Mouse (Mus musculus) heart, embryonic 16.5 days (tissue): Measurements from ENCODE around the gene Hoxc10. TPM values are rescaled to one million over a fixed set of nuclear protein-coding genes. Genes with fewer than 3 reads are reported as not detected.

ENCODE experiments used
- ATAC-seq: fragments of 200-750 bp; cut with Nextera tagmentation; replicated peaks from 2 replicates; pipeline ENCODE4 v1.8.0; 2017; ENCODE audit warnings: moderate number of reproducible peaks; ENCODE audit not compliant: insufficient read depth, low FRiP score; ENCODE audit errors: extremely low read depth
- H3K27ac ChIP-seq: fragments of 300-500 bp; sonication (generic); 2 replicates; pipeline ENCODE4 v1.5.1; 2014; ENCODE audit warnings: mild to moderate bottlenecking, low read length, control low read depth, moderate library complexity
- H3K27me3 ChIP-seq: fragments of 300-500 bp; sonication (generic); 2 replicates; pipeline ENCODE4 v1.6.1; 2014; ENCODE audit warnings: low read length, mixed read lengths; ENCODE audit not compliant: control insufficient read depth, insufficient read depth
- H3K36me3 ChIP-seq: fragments of 300-500 bp; sonication (generic); 2 replicates; pipeline ENCODE4 v1.6.1; 2014; ENCODE audit not compliant: control insufficient read depth, insufficient read depth
- H3K4me1 ChIP-seq: fragments of 300-500 bp; sonication (generic); 2 replicates; pipeline ENCODE4 v1.6.1; 2014; ENCODE audit warnings: low read length, mixed read lengths; ENCODE audit not compliant: control insufficient read depth, insufficient read depth
- H3K4me2 ChIP-seq: fragments of 300-500 bp; sonication (generic); 2 replicates; pipeline ENCODE4 v1.6.1; 2014; ENCODE audit warnings: low read depth, mild to moderate bottlenecking, control low read depth, low read length
- H3K4me3 ChIP-seq: fragments of 300-500 bp; sonication (generic); 2 replicates; pipeline ENCODE4 v1.5.1; 2014; ENCODE audit warnings: mild to moderate bottlenecking, control low read depth, low read length
- H3K9ac ChIP-seq: fragments of 300-500 bp; sonication (generic); 2 replicates; pipeline ENCODE4 v1.6.1; 2014; ENCODE audit warnings: low read length, control low read depth
- H3K9me3 ChIP-seq: fragments of 300-500 bp; sonication (generic); replicated peaks from 2 replicates; pipeline ENCODE4 v1.6.1; 2016; ENCODE audit warnings: low read length; ENCODE audit not compliant: control insufficient read depth
- WGBS: fragments of 180-500 bp; shearing (Covaris S2); extraction: QIAGEN DNeasy Blood & Tissue Kit; methylation state at CpG from one replicate; pipeline ENCODE4 v1.1.7; 2014; 5-methylcytosine and 5-hydroxymethylcytosine counted together
- polyA plus RNA-seq: library from polyadenylated mRNA; unstranded; fragments of >200 nt; fragmentation: Nextera tagmentation; extraction: Ambion mirVana; gene quantifications from 2 replicates; pipeline ENCODE4 v1.2.1, GENCODE M21; 2015

Gene Hoxc10
- polyA plus RNA-seq, 1 experiment from 2014 or later, result not detected

GRCm38 (mm10) chr15:102963671-102964640 lies 2.6 kb upstream of the Hoxc10 start:
- 2% methylated on average over 28 of the region's 28 CpGs for WGBS
- no peak overlapping the region for H3K4me2 ChIP-seq
- ATAC-seq, result no peak
- peaks cover 94% of the 10 kb centered on the region for H3K27me3 ChIP-seq
- no peaks in the 10 kb centered on the region for H3K9me3 ChIP-seq
- H3K27ac ChIP-seq, result no peak overlapping the region
- H3K4me3 ChIP-seq, result no peak overlapping the region
- no peak overlapping the region for H3K9ac ChIP-seq
- no peaks in the 10 kb centered on the region for H3K4me1 ChIP-seq
- no peaks in the 10 kb centered on the region for H3K36me3 ChIP-seq

- H3K27me3 ChIP-seq, result peaks cover 95% of the 10 kb centered on the region
- H3K27ac ChIP-seq, result no peak overlapping the region
- no peak overlapping the region for H3K9ac ChIP-seq
- H3K9me3 ChIP-seq, result no peaks in the 10 kb centered on the region
- H3K4me1 ChIP-seq, result no peaks in the 10 kb centered on the region
- H3K4me3 ChIP-seq, result no peak overlapping the region
- WGBS, result 4% methylated on average over 26 of the region's 26 CpGs
- no peak overlapping the region for H3K4me2 ChIP-seq
- H3K36me3 ChIP-seq, result no peaks in the 10 kb centered on the region
- no peak for ATAC-seq
Measured at GRCm38 (mm10) chr15:102965003-102965891, 1.3 kb upstream of the Hoxc10 start.

GRCm38 (mm10) chr15:102965892-102966775 lies 462 bp upstream of the Hoxc10 start:
- H3K27me3 ChIP-seq, result peaks cover 95% of the 10 kb centered on the region
- H3K9me3 ChIP-seq, result no peaks in the 10 kb centered on the region
- no peak overlapping the region for H3K9ac ChIP-seq
- ATAC-seq, result no peak
- no peak overlapping the region for H3K4me2 ChIP-seq
- WGBS, result 5% methylated on average over 29 of the region's 30 CpGs
- H3K4me1 ChIP-seq, result no peaks in the 10 kb centered on the region
- H3K27ac ChIP-seq, result no peak overlapping the region
- H3K36me3 ChIP-seq, result no peaks in the 10 kb centered on the region
- H3K4me3 ChIP-seq, result no peak overlapping the region

- Histone ChIP-seq H3K9me3 (no peaks in the 10 kb centered on the region), H3K9ac (no peak within 1 kb of the TSS), H3K4me1 (no peaks in the 10 kb centered on the region), H3K27ac (no peak within 1 kb of the TSS), H3K36me3 (no peaks in the 10 kb centered on the region), H3K4me3 (no peak within 1 kb of the TSS), H3K4me2 (no peak within 1 kb of the TSS), H3K27me3 (peaks cover 96% of the 10 kb centered on the region)
- WGBS, result 4% methylated on average over 12 of the region's 12 CpGs
- ATAC-seq, result no peak
Measured at GRCm38 (mm10) chr15:102967312-102967510, 615 bp downstream of the Hoxc10 start, which contains the start of gene Hoxc5. TSS of gene Hoxc5 (plus strand) at chr15:102967443.

- Histone ChIP-seq H3K4me2 (no peak overlapping the region), H3K4me1 (no peaks in the 10 kb centered on the region), H3K9me3 (no peaks in the 10 kb centered on the region), H3K27me3 (peaks cover 96% of the 10 kb centered on the region), H3K27ac (no peak overlapping the region), H3K4me3 (no peak overlapping the region), H3K9ac (no peak overlapping the region), H3K36me3 (no peaks in the 10 kb centered on the region)
- no peak for ATAC-seq
- 3% methylated on average over 34 of the region's 34 CpGs for WGBS
Measured at GRCm38 (mm10) chr15:102967511-102968397, 1.2 kb downstream of the Hoxc10 start.

- no peak overlapping the region for H3K4me2 ChIP-seq
- no peaks in the 10 kb centered on the region for H3K4me1 ChIP-seq
- no peak overlapping the region for H3K9ac ChIP-seq
- no peak for ATAC-seq
- H3K9me3 ChIP-seq, result no peaks in the 10 kb centered on the region
- H3K27ac ChIP-seq, result no peak overlapping the region
- 24% methylated on average over 1 of the region's 1 CpGs for WGBS
- H3K4me3 ChIP-seq, result no peak overlapping the region
- peaks cover 96% of the 10 kb centered on the region for H3K27me3 ChIP-seq
- no peaks in the 10 kb centered on the region for H3K36me3 ChIP-seq
Measured at GRCm38 (mm10) chr15:102969296-102969695, 2.7 kb downstream of the Hoxc10 start.

- peaks cover 94% of the 10 kb centered on the region for H3K27me3 ChIP-seq
- no peak for ATAC-seq
- H3K9ac ChIP-seq, result no peak overlapping the region
- 2% methylated on average over 12 of the region's 12 CpGs for WGBS
- no peaks in the 10 kb centered on the region for H3K9me3 ChIP-seq
- no peaks in the 10 kb centered on the region for H3K36me3 ChIP-seq
- no peaks in the 10 kb centered on the region for H3K4me1 ChIP-seq
- no peak overlapping the region for H3K4me3 ChIP-seq
- no peak overlapping the region for H3K4me2 ChIP-seq
- no peak overlapping the region for H3K27ac ChIP-seq
Measured at GRCm38 (mm10) chr15:102970740-102971139, 4.1 kb downstream of the Hoxc10 start.

- 2% methylated on average over 21 of the region's 21 CpGs for WGBS
- ATAC-seq, result no peak
Measured at GRCm38 (mm10) chr15:102972254-102972653, 5.7 kb downstream of the Hoxc10 start.

More at GRCm38 (mm10) chr15:102972254-102972653, 5.7 kb downstream of the Hoxc10 start:
- H3K9ac ChIP-seq, result no peak overlapping the region
- no peaks in the 10 kb centered on the region for H3K9me3 ChIP-seq
- H3K4me2 ChIP-seq, result no peak overlapping the region
- no peaks in the 10 kb centered on the region for H3K36me3 ChIP-seq
- no peaks in the 10 kb centered on the region for H3K4me1 ChIP-seq
- H3K4me3 ChIP-seq, result no peak overlapping the region
- peaks cover 94% of the 10 kb centered on the region for H3K27me3 ChIP-seq
- H3K27ac ChIP-seq, result no peak overlapping the region
